Mouse (Mus musculus): ENCODE measurements around the gene Ugt1a1.

The Ugt1a1 gene

DNA sequence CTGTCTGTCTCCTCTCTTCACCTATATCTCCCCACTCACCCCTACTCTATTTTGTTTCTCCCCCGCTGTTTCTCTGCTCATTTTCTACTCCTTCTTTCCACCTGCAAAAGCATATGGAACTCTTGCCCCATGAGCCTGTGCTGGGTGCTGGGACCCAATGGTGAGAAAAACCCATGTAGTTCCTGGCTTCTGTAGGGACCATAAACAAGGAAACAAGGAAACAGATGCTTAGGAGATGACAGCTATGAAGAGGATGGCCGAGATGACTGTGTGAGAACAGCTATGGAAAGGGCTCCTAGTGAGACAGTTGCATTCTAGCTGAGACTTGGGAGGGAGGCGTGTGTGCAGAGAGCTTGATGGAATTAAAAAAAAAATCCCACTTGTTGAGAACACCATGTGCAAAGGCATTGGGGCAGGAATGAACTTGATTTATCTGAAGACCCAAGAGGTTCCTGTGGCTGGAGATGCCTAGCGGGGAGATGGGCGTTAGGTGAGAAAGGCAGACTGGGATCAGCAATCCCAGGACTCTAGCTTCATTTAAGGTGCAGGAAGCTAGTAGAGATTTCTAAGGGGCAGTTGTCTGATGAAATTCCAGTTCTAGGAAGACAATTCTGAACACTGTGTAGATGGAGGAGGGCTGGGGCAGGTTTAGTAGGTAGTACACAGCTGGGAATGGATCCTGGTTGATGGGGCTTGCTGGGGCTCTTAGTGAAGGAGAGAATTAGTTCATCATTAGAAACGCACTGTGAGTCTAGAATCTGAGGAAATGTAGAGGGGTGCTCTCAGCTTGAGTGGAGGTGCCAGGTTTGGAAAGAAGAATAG lies 19.4 kb downstream of the Ugt1a1 start:
- in situ Hi-C loops (cut with MboI; ENCODE audit: low pct_unique_long_range_greater_than_20kb in 1 of 2, low sequenced_read_pairs in 2 of 2, unreplicated experiment in 1 of 2): no loop called here

DNA sequence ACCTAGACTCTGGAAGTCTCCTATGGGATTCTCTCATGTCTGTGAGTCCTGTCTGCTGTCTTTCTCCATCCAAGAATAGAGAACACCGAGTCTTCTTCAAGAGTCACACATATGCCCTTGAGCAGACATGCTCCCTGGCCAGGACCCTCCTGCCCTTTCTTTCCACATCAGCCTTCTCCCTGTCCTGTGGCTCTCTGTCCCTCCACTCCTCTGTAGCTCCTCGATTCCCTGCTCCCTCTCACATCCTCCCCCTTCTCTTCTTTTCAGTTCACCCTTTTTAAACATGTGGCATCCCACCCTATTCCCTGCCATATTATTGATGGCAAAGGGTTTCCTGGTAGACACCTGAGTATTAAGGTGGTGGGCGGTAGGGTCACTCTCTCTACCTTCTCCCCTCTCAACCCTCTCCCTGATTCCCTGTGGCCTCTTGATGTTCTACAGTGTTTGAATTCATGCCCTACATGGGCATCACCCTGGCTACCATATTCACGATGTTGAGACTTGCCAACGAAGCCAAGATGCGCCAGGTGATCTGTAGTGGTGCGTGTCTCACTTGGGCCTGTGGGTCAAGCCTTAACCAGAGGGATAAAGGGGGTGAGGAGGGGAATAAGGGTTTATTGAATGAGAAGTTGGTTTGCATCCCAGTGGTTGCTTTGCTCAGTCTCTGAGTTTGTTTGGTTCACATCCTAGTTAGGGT lies 20.2 kb downstream of the Ugt1a1 start:
- in situ Hi-C loops (cut with MboI; ENCODE audit: low pct_unique_long_range_greater_than_20kb in 1 of 2, low sequenced_read_pairs in 2 of 2, unreplicated experiment in 1 of 2): no loop called here

DNA sequence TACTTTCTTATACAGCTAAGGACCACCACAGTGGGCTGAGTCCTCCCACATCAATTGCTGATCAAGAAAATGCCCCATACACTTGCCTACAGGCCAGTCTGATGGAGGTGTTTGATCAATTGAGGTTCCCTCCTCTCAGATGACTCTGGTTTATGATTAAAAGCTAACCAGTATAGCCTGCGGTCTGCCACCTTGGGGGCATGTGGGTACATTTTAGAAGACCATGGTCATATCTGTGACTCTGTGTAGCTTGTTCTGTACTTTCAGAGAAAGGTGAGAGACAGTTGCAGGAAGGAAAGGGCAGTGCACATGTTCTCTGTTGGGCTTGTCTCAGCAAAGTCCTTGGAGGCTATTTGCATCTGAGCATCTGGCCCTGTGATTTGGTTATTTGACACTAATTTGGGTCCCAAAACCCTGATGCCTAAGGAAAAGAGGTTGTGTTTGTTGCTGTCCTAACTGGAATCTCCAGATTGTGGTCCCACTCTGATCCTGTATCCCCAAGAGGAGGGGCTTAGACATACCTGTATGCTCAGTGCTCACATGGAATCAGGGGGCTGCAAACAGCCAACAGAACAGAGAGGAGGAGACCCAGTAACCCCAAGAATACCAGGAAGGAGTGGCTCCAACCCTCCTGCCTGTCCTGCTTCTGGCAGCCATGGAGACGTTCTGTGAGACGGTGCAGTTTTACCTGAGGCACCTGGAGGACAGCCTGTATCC lies 21.1 kb downstream of the Ugt1a1 start:
- in situ Hi-C loops (cut with MboI; ENCODE audit: low pct_unique_long_range_greater_than_20kb in 1 of 2, low sequenced_read_pairs in 2 of 2, unreplicated experiment in 1 of 2): no loop called here

DNA sequence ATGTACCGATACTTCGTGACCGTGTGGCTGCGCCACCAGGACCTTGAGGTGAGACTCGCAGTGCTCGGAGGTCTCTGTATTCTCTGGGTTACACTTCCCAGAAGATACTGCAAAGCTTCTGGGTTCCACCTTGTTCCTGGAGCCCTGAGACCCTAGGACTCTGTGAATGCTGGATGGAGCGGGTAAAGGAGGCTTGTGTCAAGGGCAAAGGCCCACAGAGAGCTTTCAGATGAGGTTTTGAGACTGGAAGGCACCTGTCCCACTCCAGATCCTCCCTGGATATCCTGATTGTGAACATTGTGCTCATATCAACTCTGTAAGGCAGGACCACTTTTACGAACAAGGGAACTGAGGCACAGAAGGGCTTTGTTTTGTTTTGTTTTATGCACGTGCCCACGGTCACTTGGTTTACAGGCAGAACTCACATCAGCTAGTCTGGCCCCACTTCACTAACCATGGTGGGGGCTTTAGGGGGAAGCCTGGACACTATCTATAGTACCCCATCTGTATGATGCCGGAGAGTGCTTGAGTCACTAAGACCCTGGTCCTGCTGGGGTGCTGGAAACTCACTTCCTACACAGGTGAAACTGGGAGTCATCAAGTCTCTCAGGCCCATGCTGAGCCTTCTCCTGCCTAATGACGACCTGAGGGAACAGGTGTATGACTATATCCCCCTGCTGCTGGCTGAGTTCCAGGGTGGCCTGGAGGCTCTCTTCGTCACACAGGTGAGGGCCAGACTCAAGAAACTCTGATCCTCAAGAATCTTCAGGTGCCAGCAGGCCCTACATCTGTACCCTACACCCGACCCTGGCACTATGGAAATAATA lies 21.9 kb downstream of the Ugt1a1 start:
- in situ Hi-C loops (cut with MboI; ENCODE audit: low pct_unique_long_range_greater_than_20kb in 1 of 2, low sequenced_read_pairs in 2 of 2, unreplicated experiment in 1 of 2): no loop called here

DNA sequence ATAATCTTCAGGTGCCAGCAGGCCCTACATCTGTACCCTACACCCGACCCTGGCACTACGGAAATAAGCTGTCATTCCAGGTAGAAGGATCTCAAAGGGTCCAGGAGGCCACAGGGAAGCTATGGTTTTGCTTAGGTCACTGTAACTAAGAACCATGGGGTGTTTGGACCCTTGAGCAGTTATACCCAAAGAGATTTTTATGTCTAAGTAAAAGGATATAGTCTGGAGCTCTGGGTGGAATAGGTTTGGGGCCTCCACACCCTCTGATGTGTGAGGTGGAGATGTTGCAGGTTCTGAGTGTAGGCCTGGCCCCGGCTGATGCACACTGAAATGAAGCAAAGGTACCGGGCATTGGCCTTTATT lies 22.5 kb downstream of the Ugt1a1 start:
- in situ Hi-C loops (cut with MboI; ENCODE audit: low pct_unique_long_range_greater_than_20kb in 1 of 2, low sequenced_read_pairs in 2 of 2, unreplicated experiment in 1 of 2): no loop called here

DNA sequence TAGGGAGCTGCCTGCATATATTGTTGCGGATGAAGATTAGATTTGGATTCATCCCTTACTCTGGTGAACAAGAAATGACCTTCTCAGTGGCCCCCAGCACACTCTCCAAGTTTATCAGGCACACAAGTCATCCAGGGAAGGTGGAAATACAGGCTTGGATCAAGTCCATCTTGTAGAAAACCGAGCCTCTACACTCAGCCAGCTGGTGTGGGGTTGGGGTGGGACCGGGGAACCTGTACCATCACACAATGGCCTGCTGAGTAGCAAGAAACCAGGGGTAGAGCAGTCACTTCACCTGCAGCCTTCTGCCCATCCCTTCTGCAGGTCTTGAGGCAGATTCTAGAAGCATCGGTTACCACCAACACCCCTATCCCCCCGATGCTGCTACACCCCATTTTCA lies 22.9 kb downstream of the Ugt1a1 start:
- in situ Hi-C loops (cut with MboI; ENCODE audit: low pct_unique_long_range_greater_than_20kb in 1 of 2, low sequenced_read_pairs in 2 of 2, unreplicated experiment in 1 of 2): no loop called here

DNA sequence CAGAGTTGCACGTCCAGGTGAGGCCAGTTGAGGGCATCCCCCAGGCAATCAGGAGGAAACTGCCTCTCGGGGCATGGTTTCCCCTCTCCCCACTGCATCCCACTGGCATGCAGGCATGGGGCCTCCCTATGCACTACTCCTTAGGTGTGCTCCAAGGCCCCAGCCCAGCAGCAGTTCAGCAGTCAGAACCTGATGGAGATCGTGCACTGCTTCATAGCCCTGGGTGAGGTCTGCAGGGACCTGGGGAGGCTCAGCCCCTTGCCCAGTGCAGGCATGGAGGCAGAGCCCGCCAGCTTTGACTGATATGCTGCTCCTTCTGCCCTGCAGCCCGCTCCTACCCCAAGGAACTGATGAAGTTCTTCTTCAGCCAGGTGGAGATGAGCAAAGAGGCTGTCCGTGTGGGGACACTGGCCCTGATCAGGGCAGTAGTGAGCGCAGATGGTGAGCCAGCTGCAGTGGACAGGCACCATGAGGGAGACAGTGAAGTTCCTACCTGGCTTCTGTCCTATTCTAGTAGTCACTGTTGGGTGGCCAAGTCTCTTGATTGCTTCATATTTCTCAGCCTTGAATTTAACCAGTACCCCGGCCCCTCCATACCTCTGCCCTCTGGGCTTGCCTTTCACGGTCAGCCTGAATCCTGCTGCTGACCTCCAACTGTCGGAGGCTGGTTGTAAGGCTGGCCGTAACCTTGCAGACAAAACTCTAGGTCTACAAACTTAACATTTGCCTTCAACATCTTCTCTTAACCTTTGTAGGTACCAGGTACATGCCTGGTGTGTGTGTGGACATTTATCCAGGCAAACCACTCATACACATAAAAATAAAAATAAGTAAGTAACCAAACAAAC lies 23.5 kb downstream of the Ugt1a1 start:
- in situ Hi-C loops (cut with MboI; ENCODE audit: low pct_unique_long_range_greater_than_20kb in 1 of 2, low sequenced_read_pairs in 2 of 2, unreplicated experiment in 1 of 2): no loop called here

DNA sequence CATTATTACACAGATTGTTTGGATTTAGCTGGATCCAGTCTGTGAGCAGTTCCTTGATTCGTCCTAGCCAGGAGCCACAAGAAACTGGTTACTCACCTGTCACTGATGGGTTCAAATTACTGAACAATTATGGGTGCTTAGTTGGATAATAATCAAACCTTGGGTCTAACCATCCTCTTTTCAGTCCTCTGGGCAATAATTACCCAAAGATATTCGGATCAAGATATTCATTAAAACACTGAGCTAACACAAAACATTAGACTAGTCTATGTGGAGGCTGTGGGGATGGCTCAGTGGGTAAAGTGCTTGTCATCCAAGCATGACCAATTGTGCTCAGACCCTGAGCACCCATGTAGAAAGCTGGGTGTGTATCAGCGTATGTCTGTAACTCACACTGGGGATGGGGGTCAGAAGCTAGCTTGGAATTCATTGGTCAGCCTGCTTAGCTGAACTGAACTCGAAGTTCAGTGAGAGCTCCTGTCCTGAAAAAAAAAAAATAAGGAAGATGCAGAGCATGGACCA lies 24.2 kb downstream of the Ugt1a1 start:
- in situ Hi-C loops (cut with MboI; ENCODE audit: low pct_unique_long_range_greater_than_20kb in 1 of 2, low sequenced_read_pairs in 2 of 2, unreplicated experiment in 1 of 2): no loop called here

DNA sequence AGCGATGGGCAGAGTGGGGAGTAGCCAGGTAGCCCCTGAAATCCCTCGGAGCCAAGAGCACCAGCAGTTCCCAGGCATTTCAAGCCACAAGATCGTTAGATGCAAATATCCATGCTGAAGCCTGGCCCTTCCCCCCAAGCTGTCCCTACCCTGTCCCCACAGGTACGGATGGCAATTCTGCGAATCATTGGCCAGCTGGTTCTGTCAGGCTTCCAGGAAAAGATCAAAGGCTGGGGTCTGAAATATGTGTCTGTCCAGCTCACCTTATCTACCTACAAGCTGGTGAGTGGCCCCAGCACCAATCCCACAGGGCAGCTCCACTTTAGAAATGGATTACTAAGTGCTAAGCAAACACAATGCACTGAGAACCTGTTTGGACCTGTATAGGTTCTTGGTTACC lies 25.6 kb downstream of the Ugt1a1 start:
- in situ Hi-C loops (cut with MboI; ENCODE audit: low pct_unique_long_range_greater_than_20kb in 1 of 2, low sequenced_read_pairs in 2 of 2, unreplicated experiment in 1 of 2): no loop called here

DNA sequence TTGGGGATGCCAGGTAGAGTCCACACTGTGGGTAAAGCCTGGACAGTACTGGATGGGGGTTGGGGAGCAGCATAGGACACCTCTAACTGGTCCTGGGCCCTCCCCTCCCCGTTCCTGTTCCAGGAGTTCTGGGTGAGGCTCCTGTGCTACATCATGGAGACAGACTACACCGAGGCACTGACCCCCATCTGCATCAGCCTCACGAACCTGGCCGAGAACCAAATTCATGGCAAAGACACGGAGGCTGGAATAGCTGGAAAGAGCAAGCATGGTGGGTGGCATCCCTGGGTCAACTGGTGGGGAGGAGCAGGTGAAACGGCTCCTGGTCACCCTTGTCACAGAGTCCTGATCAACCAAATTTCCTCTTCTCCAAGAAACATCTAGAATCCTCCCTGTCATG lies 27.0 kb downstream of the Ugt1a1 start:
- in situ Hi-C loops (cut with MboI; ENCODE audit: low pct_unique_long_range_greater_than_20kb in 1 of 2, low sequenced_read_pairs in 2 of 2, unreplicated experiment in 1 of 2): no loop called here

DNA sequence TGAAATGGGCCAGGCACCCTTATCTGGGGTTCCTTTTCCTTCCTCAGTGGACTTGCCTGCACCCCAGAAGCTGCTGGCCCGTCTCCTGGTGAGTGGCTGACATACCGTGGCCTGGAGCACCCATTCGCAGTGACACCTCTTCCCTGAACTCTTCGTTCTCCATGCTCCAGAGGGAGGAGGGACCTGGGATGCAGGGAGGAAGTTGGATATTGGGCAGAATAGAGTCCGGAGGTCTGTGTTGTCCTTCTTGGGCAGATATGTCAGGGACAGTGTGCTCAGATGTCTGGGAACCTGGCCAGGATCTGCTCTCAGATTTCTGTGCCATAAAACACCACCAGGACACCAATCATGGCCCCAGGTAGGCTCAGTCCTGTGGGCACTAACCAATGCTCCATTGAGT lies 28.3 kb downstream of the Ugt1a1 start:
- in situ Hi-C loops (cut with MboI; ENCODE audit: low pct_unique_long_range_greater_than_20kb in 1 of 2, low sequenced_read_pairs in 2 of 2, unreplicated experiment in 1 of 2): no loop called here

DNA sequence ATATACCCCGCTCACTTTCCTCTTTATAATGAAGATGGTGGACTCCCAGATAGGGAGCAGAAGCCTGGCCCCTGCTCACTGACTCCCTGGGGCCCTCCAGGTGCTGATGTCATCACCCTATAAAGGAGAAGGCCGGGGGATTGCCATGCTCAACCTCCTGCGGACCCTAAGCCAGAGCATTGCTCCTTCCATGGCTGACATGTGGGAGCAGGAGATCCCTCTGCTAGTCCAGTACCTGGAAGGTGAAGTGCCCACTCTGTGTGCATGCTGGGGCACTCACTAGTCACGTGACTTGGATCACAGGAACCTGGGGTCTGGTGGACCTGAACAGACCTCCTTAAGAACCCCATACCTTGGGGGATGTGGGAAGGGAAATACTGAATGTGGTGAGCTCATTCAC lies 28.8 kb downstream of the Ugt1a1 start:
- in situ Hi-C loops (cut with MboI; ENCODE audit: low pct_unique_long_range_greater_than_20kb in 1 of 2, low sequenced_read_pairs in 2 of 2, unreplicated experiment in 1 of 2): no loop called here

DNA sequence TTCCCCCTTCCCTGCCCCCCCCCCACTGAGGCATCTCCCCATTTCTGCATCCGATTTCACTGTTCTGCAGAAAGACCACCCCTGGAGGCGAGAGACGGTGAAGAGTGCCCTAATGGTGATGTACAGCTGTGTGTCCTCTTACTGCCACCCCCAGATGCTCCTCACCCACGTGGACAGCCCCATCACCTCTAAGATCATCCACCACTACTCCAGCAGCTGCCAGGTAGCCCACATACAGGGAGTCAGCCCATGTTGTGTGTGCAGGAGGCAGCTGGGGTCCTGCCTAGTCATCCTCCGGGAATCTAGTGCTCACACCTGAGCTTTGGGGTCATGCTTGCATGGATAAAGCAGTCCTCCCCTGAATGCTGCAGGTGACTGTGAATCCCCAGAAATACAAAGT lies 32.1 kb downstream of the Ugt1a1 start:
- in situ Hi-C loops (cut with MboI; ENCODE audit: low pct_unique_long_range_greater_than_20kb in 1 of 2, low sequenced_read_pairs in 2 of 2, unreplicated experiment in 1 of 2): no loop called here

DNA sequence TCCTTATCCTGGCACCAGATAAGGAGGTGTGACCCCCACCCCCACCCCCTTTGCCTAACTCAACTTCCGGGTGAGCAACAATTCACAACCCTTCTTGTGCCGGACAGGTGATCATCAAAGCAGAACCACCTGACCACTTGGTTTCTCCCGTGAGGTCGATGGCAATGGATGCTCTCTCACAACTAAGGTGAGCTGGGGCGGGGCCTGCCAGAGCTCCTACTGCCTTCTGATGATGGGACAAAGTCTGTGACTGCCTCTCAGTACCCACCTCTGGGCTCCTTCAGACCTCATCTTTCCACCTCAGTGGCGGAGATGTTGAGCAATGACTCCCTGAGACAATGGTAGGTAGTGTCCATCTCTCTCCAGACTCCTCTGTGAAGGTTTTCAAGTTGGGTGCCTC lies 34.1 kb downstream of the Ugt1a1 start:
- in situ Hi-C loops (cut with MboI; ENCODE audit: low pct_unique_long_range_greater_than_20kb in 1 of 2, low sequenced_read_pairs in 2 of 2, unreplicated experiment in 1 of 2): no loop called here

DNA sequence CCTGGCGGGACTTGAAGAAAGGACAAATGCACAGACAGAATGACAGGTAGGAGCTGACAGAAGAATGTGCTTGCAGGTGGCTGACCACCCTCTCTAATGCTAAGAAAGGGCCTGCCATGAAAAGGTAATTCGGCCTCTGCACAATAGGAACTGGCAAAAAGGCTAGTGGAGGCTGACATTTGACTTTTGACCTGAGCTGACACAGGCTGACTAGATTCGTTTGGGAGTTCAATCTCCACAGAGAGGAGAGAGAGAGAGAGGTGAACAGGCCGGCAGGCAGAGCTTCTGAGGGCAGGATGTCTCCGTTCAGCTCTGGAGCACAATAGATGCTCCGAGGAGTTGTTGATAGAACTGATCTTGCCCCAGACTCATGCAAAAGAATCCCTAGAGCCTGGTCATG lies 34.6 kb downstream of the Ugt1a1 start:
- in situ Hi-C loops (cut with MboI; ENCODE audit: low pct_unique_long_range_greater_than_20kb in 1 of 2, low sequenced_read_pairs in 2 of 2, unreplicated experiment in 1 of 2): no loop called here

DNA sequence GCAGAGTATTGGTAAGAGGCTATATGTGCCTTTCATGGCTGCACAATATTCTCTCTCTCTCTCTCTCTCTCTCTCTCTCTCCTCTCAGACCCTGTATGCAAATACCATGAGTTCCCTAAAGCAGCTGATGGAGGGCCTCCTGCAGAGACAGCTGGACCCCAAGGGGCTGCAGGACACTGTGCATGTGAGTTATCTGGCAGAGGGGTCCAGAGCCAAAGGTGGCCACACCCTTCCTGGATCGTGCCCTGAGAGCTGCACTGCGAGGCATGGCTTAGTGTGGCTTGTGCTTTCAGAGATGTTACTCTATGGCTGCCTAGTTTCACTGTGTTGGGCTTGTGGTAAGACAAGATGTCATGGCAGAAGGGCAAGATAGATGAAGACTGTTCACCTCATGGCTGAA lies 35.9 kb downstream of the Ugt1a1 start:
- in situ Hi-C loops (cut with MboI; ENCODE audit: low pct_unique_long_range_greater_than_20kb in 1 of 2, low sequenced_read_pairs in 2 of 2, unreplicated experiment in 1 of 2): no loop called here

DNA sequence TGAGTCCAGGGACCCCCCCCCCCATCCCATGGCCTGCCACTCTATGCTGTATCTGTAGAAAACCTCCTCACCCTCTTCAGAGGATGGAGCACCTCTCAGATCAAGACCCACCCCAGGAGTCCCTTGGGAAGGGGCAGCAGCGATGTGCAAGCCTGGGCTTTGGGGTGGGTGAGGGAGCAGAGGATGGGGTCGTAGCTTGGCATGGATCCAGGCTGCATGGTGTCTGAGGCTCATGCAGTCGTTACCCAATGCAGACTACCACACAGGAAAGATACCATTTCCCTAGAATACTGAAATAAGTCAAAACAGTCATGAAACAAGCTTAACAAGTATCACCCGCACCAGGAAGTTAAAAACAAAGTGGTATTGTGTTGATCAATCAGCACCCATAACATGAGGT lies 36.9 kb downstream of the Ugt1a1 start:
- in situ Hi-C loops (cut with MboI; ENCODE audit: low pct_unique_long_range_greater_than_20kb in 1 of 2, low sequenced_read_pairs in 2 of 2, unreplicated experiment in 1 of 2): no loop called here

DNA sequence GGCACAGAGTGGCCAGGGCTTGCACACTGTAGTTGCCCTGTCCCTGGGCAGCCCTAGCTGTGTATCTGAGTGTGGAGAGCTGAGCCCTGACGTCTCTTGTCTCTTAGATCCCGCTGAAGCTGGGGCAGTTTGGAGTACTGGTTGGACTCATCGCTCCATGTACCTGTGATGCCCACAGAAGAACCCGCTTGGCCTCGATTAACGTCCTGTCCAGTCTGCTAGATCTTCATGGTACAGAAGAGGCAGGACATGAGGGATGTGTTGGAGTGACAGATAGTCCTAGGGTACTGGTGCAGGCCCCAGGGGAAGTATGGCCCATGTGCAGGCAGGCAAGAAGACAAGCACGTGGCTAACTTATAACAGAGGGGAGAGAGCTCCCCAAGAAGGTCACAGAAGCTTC lies 37.8 kb downstream of the Ugt1a1 start:
- in situ Hi-C loops (cut with MboI; ENCODE audit: low pct_unique_long_range_greater_than_20kb in 1 of 2, low sequenced_read_pairs in 2 of 2, unreplicated experiment in 1 of 2): no loop called here

Data from mouse embryonic stem cell (cell line).